Mouse (Mus musculus) layer of hippocampus, adult 18-20 months (tissue): ENCODE measurements at regions not wholly inside any gene's neighbourhood (a gene's known extent, or its start where the extent isn't known, plus 50 kb on each side); places are given as distances from the start of the nearest gene placed in this dataset.
"Not testable (repeated sequence)": the region's sequence is repeated elsewhere in the genome, so short reads cannot be mapped to it uniquely, and the experiment has no call there.

Source experiments
- DNase-seq, 2 experiments: peaks; one replicate each; pipeline ENCODE4 v3.0.0; 2022; ENCODE audit warnings: low spot score in 2 of 2

DNA sequence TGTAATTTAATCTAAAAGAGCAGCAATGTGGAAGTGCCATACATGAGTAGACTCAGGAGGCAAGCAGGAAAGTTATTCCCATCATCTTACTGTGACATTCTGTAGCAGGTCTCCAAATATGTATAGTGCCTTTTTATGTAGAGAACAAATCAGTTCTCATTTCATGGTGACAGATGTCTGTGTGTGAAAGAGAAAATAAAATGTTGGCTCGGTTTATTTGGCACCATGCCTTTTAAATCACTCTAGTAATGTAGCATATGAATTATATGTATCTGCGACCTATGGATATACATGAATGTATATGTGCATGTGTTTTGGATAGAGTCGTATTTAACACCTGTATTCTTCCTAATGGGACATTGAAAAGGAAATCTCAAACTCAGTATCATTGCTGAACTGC is 146.2 kb downstream of the Kcnrg start:
- DNase-seq = no peak

DNA sequence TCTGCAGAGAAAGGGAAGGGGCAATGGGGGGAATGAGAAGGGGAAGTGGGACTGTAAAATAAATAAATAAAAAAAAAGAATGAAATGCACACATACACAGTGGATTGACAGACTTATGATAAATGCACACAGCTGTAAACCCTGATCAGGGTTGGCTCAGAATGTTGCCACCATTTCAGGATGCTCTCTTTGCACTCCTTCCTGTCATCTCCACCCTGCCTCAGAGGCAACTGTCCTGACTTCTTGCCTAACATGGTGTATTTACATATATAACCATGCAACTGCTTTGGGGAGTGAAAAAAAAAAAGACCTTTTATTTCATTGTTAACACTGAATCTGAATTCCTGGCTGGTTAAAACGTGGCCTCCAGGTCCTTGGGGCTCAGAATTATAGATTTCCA is 149.4 kb downstream of the Kcnrg start:
- DNase-seq = no peak

DNA sequence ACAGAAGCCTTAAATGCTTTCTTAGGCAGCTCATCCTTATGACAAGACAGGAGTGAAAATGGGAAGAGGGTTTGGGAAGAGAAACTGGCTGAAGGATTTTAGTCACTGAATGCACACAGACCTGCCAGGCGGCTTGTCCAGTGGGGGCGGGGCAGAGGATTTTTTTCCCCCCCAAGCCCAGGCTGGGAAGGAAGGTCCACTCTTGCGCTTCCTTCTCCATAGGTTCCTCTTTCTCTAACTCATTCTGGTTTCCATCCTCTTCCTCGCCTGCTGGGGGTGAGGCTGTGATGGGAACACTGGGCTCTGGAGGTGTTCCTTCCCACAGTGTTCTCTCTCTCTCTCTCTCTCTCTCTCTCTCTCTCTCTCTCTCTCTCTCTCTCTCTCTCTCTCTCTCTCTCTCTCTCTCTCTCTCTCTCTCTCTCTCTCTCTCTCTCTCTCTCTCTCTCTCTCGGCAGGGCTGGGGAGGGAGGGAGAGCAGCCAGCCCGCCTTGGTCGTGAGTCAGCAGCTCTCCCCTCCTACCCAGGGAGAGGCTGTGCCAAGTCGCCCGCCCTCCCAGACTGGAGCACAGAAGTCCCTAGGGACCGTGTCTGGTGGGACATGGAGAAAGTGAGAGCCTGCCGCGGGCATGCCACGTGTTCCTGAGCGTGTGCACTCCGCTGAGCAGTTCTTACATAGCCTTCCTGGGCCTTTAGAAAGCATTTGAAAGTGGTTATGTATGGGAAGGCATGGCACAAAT is 150.0 kb downstream of the Kcnrg start:
- DNase-seq = peak; percentile 51 to 82

DNA sequence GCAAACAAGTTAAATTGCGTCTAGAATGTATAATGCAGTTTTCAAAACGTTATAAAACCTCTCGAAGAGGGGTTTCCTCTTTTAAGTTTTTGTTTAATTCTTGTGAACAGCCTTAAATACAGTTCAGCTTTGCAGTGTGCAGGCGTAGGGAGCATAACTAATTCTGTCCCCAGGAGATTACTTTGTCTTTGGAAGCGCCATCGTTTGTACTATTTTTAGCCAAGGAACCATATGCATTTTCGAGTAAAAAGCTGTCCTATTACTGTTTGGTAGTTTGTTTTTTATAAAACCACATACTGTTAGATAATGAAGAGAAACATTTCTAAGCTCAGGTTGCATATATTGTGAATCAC is 150.5 kb downstream of the Kcnrg start:
- no peak for DNase-seq

DNA sequence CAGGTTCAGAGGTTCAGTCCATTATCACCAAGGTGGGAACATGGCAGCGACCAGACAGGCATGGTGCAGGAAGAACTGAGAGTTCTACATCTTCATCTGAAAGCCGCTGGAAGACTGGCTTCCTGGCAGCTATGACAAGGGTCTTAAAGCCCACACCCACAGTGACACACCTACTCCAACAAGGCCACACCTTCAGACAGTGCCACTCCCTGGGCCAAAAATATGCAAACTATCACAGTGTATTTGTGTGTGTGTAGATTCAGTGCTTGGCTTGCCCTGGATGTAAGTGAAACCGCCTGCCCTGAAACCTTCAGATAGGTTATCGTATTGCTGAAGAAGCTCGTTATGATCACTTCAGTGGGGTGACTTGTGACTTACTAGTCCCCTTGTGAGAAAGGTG is 151.3 kb downstream of the Kcnrg start:
- DNase-seq = no peak

DNA sequence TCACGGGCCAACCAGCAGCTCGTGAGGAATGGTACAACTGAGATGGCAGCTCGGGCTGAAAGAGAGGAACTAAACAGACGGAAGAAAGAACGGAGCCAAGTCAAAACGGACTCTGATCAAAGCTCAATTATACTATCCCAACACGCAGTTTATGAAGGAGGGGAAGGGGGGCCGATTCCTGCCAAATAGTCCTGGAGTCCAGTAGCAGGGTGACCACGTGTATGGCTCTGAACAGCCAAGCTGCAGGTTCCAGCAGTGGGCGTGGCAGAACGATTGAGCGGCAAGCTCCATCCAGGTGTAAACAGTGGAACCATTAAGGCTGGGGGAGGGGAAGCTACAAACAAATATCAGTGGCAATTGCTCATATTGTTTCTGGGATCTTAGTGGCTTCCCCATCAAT is 152.9 kb downstream of the Kcnrg start:
- not testable (repeated sequence) for DNase-seq

DNA sequence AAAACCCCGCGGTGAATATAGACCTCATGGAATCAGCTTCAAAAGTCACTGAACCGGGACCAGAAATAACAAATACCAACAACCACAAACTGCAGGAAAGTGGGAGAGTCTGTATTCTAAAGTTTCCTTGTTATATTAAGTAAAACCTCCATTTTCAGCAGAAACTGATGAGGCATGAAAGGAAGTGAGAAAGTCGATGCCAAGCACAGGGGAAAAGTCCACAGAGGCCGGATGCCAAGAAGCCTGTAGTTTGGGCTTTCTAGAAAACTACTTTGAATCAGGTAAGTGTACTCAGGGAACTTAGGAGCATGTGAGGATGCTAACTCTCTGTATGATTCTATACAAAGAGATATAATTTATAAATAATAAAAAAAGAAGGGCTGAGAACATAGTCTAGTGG is 154.8 kb downstream of the Kcnrg start:
- DNase-seq = no peak

DNA sequence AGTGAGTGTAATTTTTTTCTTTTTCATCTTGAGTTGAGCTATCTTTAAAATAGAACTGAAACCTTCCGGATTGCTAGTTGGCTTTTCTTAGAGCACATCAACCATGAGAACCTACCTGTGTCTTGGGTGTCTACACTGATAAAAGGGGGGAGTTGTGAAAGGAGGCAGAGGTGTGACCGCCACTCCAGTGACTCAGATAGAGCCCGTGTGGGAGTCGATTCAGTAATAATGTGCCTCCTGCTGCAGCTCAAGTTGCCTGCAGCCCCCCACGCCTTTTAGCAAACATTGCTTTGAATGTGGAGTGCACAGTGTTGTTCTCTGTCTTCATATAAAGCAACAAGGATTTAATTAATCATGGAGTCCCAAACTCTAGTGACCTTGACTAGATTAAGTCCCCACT is 162.6 kb downstream of the Kcnrg start:
- peak in 1 of 2 experiments; percentile 53 for DNase-seq

DNA sequence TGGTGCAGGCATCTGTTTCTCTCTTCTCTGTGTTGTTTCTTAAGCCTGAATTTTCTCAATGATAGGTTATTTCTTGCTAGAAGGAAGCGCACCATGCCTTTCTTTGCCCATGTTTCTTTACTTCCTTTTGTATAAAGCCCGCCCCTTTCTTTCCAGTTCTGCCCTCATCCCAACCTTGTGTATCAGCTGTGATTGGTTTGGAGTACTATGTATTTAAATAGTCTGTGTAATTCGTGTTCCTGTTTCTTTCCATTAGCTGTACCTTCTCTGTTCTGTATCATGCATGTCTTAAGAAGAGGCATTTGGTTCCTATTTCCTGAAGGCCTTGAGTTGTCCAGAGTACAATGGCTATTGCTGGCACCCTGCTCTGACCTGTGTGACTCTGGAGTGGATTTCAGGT is 166.9 kb downstream of the Kcnrg start:
- no peak for DNase-seq

DNA sequence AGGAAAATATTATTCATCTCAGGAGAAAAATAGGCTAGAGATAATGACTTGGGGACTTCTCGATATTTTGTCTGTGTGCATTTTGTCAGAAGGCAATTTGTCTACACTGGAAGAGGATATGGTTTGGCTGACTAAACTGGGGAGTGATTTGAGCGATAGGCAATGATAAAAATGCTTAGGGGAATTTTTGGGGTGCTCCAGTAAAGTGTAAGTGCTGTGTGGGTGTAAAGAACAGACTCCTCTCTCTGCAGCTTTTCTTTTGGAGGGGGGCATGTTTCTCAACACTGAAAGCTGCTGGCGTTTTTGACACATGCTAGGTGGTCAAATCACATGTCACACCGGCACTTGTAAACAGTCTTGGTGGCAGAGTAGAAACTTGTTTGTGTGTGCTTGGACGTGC is 171.4 kb downstream of the Kcnrg start:
- no peak for DNase-seq

DNA sequence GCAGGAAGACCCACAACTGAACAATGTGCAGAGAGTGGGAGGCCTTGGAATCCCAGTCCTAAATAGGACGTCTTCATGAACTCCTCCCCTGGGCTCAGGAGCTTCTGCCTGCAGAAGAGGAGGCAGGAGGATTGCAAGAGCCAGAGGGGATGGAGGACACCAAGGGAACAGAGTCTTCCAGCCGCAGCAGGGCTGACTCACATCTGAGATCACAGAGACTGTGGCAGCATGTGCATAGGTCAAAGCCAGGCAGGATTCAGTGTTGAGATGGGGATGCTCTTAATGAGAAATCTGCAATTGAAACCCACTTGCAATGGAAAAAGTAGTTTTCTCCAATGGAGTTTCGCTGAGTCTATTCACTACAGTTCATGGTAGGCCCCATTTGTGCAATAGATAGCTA is 175.9 kb downstream of the Kcnrg start:
- DNase-seq = no peak

DNA sequence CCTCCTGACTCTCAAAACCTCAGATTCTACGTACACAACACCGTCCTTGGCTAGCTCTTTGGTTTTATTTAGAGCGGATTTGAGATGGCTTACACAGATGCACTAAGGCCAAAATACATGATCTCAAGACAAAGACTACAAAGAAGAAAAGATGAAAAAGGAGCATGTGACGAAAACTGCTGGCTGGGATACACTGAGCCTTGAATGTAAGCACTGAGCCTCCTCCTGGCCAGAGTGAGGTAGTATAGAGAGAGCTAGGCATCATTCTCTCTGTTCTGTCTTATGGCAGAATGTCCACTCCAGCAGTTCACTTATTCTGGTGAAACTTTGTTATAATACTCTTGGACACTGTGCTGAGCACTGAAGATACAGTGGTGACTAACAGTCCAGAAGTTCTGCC is 177.4 kb downstream of the Kcnrg start:
- DNase-seq = no peak

DNA sequence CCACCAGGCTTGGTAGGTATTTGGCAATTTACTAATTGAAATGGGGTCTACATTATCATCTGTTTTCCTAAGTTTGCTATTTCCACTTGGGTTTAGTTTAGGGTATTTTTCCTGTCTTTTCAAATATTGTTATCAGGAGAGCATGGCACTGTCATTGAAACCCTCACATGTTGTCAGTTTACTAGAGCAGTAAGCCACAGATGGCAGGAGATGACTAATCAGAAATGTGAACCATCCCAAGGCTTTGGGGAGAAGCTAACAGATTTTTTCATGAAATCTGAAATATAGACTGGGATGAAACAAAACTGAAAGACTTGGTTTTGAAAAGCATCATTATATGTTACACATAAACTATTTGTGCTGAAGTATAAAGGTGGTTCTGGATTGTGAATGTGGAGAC is 178.8 kb downstream of the Kcnrg start:
- DNase-seq = peak in 1 of 2 experiments; percentile 70

DNA sequence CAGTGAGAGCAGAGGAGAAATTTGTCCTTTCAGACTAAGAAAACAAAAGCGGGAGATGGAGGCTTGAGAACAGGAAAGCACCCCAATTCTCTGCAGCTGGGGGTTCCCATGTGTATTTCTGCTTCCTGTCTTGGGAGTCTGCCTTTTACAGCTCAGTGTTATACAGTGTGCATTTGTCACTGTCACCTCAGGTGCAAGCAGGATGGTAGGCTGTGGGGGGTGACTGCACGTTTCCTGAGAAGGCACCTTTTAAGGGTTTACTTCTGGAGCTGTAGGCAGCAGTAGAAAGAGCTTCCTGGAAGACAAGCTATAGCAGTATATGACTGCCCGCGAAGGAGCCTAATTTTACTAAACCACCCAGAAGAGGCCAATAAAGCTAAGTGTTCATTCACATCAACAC is 180.5 kb downstream of the Kcnrg start:
- no peak for DNase-seq

DNA sequence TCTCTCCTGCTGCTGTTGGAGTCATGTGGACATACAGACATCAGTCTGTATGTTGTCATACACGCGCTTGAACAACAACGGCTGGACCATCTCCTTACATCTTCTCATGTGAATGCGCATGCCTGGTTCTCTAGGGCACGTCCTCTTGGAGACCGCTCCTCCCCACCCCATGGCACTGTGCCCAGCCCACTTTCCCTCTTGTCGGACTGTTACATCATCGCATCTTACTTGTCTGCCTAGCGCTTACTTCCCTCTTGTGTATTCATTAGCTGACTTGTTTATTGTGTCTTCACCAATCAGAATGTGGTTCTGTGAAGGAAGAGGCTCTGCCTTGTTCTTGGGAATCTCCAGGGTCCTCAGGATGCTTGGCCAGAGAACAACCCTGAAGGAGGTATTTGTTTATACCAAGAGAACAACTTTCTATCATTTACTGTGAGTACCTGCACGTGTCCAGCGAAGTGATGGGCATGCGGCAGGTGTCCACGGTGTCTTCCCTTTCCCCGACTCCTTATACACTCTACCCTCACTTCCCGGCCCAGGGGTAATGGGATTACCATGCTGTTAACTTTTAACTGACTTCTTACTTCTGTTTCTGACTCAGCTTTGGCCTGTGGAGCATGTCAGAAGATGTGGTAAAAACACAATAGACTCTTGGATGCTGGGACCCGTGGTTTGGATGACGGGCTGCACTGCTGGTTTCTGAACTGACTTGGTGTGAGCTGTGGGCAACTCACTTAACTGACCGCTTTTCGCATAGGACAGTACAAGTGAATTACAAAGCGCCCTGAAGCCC is 181.9 kb downstream of the Kcnrg start:
- no peak for DNase-seq

DNA sequence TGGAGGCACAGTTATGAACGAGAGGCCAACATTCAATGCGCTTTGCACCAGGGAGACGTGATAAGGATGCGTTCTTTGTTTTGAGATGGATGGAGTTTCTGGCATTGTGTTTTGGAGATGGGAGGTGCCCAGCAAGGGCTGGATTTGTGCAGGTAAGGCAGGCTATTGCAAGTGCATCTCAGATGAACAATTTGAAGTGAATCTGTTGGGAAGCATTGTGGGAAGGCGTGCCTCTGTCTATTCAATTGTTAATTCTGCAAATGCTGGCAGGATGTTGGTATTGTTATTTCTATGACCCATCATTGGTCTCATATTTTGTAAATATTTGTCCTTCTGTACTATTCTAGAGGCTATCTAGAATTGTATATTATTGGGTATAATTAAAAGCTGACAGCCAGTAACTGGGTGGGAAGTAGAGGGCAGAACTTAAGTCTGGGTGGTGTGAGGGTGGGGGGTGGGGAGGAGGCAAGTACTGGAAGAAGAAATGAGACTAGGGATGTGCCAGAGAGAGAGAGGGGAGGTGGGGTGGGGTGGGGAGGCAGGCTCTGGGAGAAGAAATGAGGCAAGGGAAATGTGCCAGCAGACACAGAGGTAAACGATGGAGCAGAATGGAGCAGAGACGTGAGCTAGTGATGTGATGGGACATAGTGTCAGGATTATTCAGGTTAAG is 188.9 kb downstream of the Kcnrg start:
- no peak for DNase-seq

DNA sequence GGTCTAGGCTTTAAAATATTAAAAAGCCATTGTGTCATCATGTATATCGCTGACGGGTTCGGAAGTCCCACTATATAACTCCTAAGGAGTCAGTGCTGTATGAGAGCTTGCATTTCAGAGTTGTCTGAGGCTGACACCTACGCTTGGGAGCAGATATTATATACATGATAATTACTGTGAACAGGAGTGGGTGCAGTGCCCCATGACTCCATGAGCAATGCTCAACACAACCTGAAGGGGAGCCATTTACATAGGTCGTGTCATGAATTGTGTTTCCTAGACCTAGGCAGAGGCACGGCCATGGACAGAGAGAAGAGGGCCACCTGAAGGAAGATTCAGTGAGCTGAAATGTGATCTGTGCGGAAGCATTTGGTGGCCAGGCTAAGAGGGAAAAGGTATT is 189.4 kb downstream of the Kcnrg start:
- DNase-seq = no peak

DNA sequence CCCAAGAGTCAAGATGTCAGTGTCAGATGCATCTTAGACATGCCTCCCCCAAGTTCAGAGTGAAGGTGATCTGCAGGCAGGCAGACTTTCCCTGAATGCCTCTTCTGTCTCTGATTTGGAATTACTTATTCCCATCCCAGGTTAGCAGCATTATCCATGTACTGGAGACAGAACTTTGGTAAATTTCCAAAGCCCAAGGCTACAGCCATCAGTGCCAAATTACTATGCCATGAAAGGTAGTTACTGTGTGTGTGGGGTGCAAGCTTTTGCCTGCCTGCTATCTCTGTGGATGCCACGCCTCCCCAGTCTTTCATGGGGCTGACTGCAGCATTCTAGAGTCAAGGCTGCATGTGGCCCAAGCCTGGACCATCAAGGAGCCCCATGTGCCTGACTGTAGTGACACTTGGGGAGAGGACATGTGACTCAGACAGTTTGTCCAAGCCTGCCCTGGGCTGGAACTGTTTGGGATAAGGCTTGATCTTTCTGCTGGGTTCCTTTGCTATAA is 196.2 kb downstream of the Kcnrg start:
- no peak for DNase-seq

DNA sequence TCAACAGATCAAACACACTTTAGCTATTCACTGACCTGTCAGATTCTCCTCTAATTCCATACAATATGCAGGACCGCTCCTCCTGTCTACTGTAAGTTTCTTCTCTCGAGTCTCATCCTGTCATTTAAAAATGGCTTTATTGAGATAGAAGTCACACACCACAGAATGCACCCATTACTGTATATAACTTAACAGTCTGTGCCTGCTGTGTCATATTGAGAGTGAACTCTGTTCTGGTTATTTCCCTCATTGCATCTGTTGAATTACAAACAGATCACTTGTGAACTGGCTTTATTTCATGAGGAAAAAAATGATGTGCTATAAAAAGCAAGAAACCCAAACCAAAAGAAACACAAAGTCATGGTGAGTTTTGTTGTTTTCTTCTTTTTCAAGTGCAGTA is 198.2 kb downstream of the Kcnrg start:
- DNase-seq = no peak

DNA sequence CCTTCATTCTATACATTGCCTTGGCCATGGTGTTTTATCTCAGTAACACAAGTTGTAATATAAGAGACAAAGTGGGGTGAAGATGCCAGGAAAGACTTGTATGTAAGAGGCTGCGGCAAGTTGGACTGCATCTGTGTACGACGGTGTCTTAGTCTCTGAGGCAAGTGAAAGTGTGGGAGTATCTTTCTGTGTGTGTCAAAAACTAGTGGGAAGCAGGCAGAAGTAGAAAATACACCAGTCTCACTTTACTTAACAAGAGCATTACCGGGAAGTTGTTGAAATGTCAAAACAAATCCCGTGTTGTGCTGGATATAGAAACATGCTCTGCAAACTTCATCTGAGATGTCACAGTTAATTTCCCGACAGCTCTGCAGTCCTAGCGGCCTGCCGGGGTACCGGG is 200.9 kb downstream of the Kcnrg start:
- DNase-seq = no peak

DNA sequence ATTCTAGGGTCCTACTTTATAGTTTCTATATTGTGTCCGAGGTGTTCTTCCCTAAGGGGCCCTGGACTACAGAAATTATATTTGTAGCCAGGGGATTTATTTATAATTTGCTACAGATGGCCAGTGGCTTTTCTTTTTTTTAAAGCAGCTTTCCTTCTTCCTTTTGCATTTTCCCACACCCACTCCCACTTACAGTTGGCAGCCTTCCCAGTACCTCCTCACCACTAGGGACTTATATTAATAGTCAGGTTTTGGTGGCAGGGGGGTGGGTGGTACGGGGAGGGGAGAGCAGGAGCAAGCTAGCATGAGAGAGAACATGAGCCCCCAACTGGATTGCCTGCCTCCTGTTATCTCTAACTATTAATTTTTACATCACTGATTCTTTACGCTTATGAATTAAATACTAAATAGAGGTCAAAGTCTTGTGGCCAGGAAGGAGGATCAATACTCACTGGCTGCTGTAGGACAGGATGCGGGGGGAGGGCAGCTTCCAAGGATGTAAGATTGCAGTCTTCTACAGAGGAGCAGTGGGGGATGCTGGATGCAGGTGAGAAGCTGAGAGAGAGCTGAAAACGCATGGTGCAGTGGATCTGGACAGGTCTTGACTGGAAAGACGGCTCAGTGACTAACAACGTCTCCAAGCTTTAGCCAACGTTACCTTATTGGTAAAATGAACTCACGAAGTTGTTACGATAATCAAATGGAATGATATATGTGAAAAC is 202.6 kb downstream of the Kcnrg start:
- peak in 1 of 2 experiments; percentile 55 for DNase-seq

DNA sequence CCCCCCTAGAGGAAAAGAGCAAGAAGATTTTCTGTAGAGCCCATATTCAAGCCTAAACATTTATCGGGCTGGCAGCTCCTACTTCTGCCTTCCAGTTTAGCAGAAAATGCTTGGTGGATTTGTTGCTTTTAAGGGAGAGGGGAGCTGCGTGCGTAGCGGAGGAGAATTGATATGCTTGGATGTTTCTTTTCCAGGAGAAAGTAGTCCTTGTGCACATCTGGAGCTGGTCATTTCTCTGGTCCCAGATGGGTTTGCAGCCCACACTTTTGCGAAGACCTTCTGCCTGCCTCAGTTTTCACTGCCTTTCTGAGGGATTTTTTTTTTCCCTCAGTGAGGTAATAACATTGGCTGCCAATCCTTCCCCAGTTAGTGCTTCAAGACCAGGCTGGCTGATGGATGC is 203.6 kb downstream of the Kcnrg start:
- DNase-seq = peak in 1 of 2 experiments; percentile 12
